Mouse (Mus musculus) lung, postnatal 0 days (tissue): ENCODE measurements around the gene Socs3.

Source experiments
- CTCF ChIP-seq: IDR thresholded peaks from 2 replicates; pipeline ENCODE4 v1.5.1; 2016; ENCODE audit warnings: antibody characterized with exemption, mild to moderate bottlenecking
- EP300 ChIP-seq: IDR thresholded peaks from 2 replicates; pipeline ENCODE4 v1.6.1; 2016; ENCODE audit warnings: antibody characterized with exemption, mild to moderate bottlenecking, control low read depth

DNA sequence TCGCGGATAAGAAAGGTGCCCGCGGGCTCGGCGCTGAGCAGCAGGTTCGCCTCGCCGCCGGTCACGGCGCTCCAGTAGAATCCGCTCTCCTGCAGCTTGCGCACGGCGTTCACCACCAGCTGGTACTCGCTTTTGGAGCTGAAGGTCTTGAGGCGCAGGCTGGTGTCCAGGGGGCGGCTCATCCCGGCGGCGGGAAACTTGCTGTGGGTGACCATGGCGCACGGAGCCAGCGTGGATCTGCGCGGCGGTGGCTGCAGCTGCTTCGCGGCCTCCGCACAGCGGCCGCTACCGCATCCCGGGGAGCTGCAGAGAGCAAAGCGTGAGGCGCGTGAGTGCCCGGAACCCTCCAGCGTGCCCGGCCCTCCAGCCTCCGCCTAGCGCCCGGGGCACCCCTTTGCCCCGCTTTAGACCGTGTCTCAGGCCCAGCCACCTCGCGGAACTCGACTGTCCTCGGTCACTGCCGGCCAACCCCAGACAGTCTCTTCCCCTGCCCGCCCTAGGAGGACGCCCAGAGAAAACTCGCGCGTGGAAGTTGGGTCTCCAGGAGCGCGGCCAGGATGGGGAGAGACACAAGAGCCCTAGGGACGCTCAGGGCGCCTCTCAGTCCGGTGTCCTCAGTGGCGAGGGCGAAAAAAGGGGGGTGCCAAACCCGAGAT lies 1.7 kb downstream of the Socs3 start:
- no peak for TF ChIP-seq CTCF
- no peak for TF ChIP-seq EP300
